Mouse (Mus musculus) ES-Bruce4 (cell line): ENCODE results near the gene Rhobtb3.

ENCODE experiments used
- CTCF ChIP-seq: IDR thresholded peaks from one replicate; pipeline ENCODE4 v1.8.1; 2011; ENCODE audit warnings: low read depth, low read length
- EP300 ChIP-seq: IDR thresholded peaks from 2 replicates; pipeline ENCODE4 v1.6.1; 2011; ENCODE audit warnings: low read depth, low read length; ENCODE audit not compliant: insufficient read depth
- POLR2A ChIP-seq: IDR thresholded peaks from one replicate; pipeline ENCODE4 v1.8.1; 2011; ENCODE audit warnings: low read length; ENCODE audit not compliant: insufficient read depth

DNA sequence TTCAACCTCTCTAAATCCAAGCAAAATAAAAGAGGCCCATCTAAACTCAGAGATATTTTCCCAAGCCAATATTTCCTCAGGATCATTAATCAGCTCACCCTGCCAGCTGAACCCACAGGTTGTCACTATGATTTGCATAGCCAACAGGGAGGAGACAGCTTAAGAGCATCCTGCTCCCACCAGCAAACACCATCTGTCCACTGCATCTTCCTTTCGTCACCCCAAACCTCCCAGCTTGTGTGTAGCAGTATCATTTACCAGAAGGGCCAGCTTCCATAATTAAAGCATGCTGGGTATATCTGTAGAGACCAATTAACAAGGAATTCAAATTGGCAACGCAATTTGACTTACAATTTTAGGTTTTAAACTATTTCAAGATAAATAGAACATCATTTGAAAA, 63.2 kb downstream of the Rhobtb3 start:
- TF ChIP-seq POLR2A: no peak
- no peak for TF ChIP-seq CTCF
- TF ChIP-seq EP300: no peak
